Mouse (Mus musculus) G1E (cell line): ENCODE measurements at regions not wholly inside any gene's neighbourhood (a gene's known extent, or its start where the extent isn't known, plus 50 kb on each side); places are given as distances from the start of the nearest gene placed in this dataset.

Source experiments
- GATA1 ChIP-seq: IDR thresholded peaks from 2 replicates; pipeline ENCODE4 v1.6.1; 2012; ENCODE audit warnings: borderline replicate concordance, low read length, inconsistent platforms, mixed read lengths
- GATA2 ChIP-seq: IDR thresholded peaks from 2 replicates; pipeline ENCODE4 v1.6.1; 2012; ENCODE audit warnings: low read depth, low read length, inconsistent platforms, borderline replicate concordance
- POLR2AphosphoS5 ChIP-seq: IDR thresholded peaks from 2 replicates; pipeline ENCODE4 v1.6.1; 2012; ENCODE audit warnings: low read depth, low read length, inconsistent platforms; ENCODE audit not compliant: insufficient replicate concordance
- TAL1 ChIP-seq: conservative IDR thresholded peaks from 2 replicates; pipeline ENCODE4 v1.6.1; 2012; ENCODE audit warnings: low read depth, low read length, inconsistent platforms, mixed read lengths

GRCm38 (mm10) chr17:4806051-4806450, 188.1 kb upstream of the Arid1b start:
- TF ChIP-seq GATA1, result no peak
- no peak for TF ChIP-seq TAL1
- TF ChIP-seq POLR2AphosphoS5, result no peak
- no peak for TF ChIP-seq GATA2
